Mouse (Mus musculus) lung, embryonic 14.5 days (tissue): Measurements from ENCODE around the gene Syn3. TPM values are rescaled to one million over a fixed set of nuclear protein-coding genes. Genes with fewer than 3 reads are reported as not detected.
A peak's percentile ranks its signal among the peaks of the same experiment; 100 is the strongest.

Experiments used
- ATAC-seq: fragments of 200-750 bp; cut with Nextera tagmentation; 2 replicates; pipeline ENCODE4 v1.8.0; 2017; ENCODE audit warnings: mild to moderate bottlenecking, moderate TSS enrichment, moderate library complexity; ENCODE audit not compliant: insufficient read depth
- DNase-seq: peaks from one replicate; pipeline ENCODE4 v3.0.0-alpha.2; 2015
- H3K27ac ChIP-seq: fragments of 300-500 bp; sonication (generic); 2 replicates; pipeline ENCODE4 v1.5.1; 2014; ENCODE audit warnings: low read depth, mild to moderate bottlenecking, moderate library complexity
- H3K27me3 ChIP-seq: fragments of 300-500 bp; sonication (generic); 2 replicates; pipeline ENCODE4 v1.6.1; 2014; ENCODE audit warnings: low read length, control low read depth; ENCODE audit not compliant: insufficient read depth
- H3K36me3 ChIP-seq: fragments of 300-500 bp; sonication (generic); 2 replicates; pipeline ENCODE4 v1.6.1; 2014; ENCODE audit warnings: control low read depth; ENCODE audit not compliant: insufficient read depth
- H3K4me1 ChIP-seq: fragments of 300-500 bp; sonication (generic); 2 replicates; pipeline ENCODE4 v1.6.1; 2014; ENCODE audit warnings: antibody characterized with exemption, control low read depth; ENCODE audit not compliant: insufficient read depth
- H3K4me2 ChIP-seq: fragments of 300-500 bp; sonication (generic); 2 replicates; pipeline ENCODE4 v1.6.1; 2014; ENCODE audit warnings: mild to moderate bottlenecking
- H3K4me3 ChIP-seq: fragments of 300-500 bp; sonication (generic); 2 replicates; pipeline ENCODE4 v1.5.1; 2014; ENCODE audit warnings: low read depth, low read length
- H3K9ac ChIP-seq: fragments of 300-500 bp; sonication (generic); 2 replicates; pipeline ENCODE4 v1.6.1; 2014
- H3K9me3 ChIP-seq: fragments of 300-500 bp; sonication (generic); 2 replicates; pipeline ENCODE4 v1.6.1; 2016; ENCODE audit warnings: low read depth, low read length, control low read depth
- CTCF ChIP-seq: IDR thresholded peaks from 2 replicates; pipeline ENCODE4 v1.5.1; 2016; ENCODE audit warnings: antibody characterized with exemption, low read depth
- WGBS: fragments of 180-500 bp; shearing (Covaris S2); extraction: QIAGEN DNeasy Blood & Tissue Kit; methylation state at CpG from one replicate; pipeline ENCODE4 v1.1.7; 2014; 5-methylcytosine and 5-hydroxymethylcytosine counted together
- polyA plus RNA-seq: library from polyadenylated mRNA; unstranded; fragments of >200 nt; fragmentation: Nextera tagmentation; extraction: Ambion mirVana; gene quantifications from 2 replicates; pipeline ENCODE4 v1.2.1, GENCODE M21; 2014

Gene Syn3
- polyA plus RNA-seq, 1 experiment from 2014 or later = 2.4 TPM

- H3K4me2 ChIP-seq = no peak overlapping the region
- TF ChIP-seq CTCF = no peak
- DNase-seq = peak; percentile 66
Observed at GRCm38 (mm10) chr10:86376392-86377185, 122.1 kb downstream of the Syn3 start.

GRCm38 (mm10) chr10:86375903-86376302, 122.8 kb downstream of the Syn3 start:
- peak; percentile 77 for DNase-seq
- no peaks in the 10 kb centered on the region for H3K27me3 ChIP-seq
- WGBS = 28% methylated on average over 11 of the region's 11 CpGs
- no peak overlapping the region for H3K9ac ChIP-seq
- no peaks in the 10 kb centered on the region for H3K9me3 ChIP-seq
- peaks cover 4% of the 10 kb centered on the region for H3K4me1 ChIP-seq
- peak; percentile 63 for ATAC-seq
- no peak overlapping the region for H3K27ac ChIP-seq
- no peak overlapping the region for H3K4me3 ChIP-seq
- H3K36me3 ChIP-seq = no peaks in the 10 kb centered on the region
- no peak for TF ChIP-seq CTCF
- no peak overlapping the region for H3K4me2 ChIP-seq

More at GRCm38 (mm10) chr10:86376392-86377185, 122.1 kb downstream of the Syn3 start:
- WGBS = 65% methylated on average over 8 of the region's 8 CpGs
- no peak overlapping the region for H3K9ac ChIP-seq
- H3K27ac ChIP-seq = no peak overlapping the region
- H3K36me3 ChIP-seq = no peaks in the 10 kb centered on the region
- no peaks in the 10 kb centered on the region for H3K27me3 ChIP-seq
- peaks cover 4% of the 10 kb centered on the region for H3K4me1 ChIP-seq
- peak; percentile 85 for ATAC-seq
- no peaks in the 10 kb centered on the region for H3K9me3 ChIP-seq
- H3K4me3 ChIP-seq = no peak overlapping the region

GRCm38 (mm10) chr10:86374061-86374460, 124.6 kb downstream of the Syn3 start:
- peaks cover 11% of the 10 kb centered on the region for H3K4me1 ChIP-seq
- DNase-seq = no peak
- no peak overlapping the region for H3K27ac ChIP-seq
- no peak for TF ChIP-seq CTCF
- H3K4me2 ChIP-seq = no peak overlapping the region
- H3K9me3 ChIP-seq = no peaks in the 10 kb centered on the region
- no peak overlapping the region for H3K9ac ChIP-seq
- ATAC-seq = no peak
- H3K4me3 ChIP-seq = no peak overlapping the region
- no peaks in the 10 kb centered on the region for H3K27me3 ChIP-seq
- 83% methylated on average over 2 of the region's 2 CpGs for WGBS
- H3K36me3 ChIP-seq = no peaks in the 10 kb centered on the region

GRCm38 (mm10) chr10:86371561-86371960, 127.1 kb downstream of the Syn3 start:
- no peak for DNase-seq

GRCm38 (mm10) chr10:86369346-86369745, 129.3 kb downstream of the Syn3 start:
- peak overlapping the region; percentile 8; the same call in 1 of the 2 replicates for H3K4me2 ChIP-seq
- H3K9me3 ChIP-seq = no peaks in the 10 kb centered on the region
- peaks cover 31% of the 10 kb centered on the region for H3K4me1 ChIP-seq
- H3K27ac ChIP-seq = no peak overlapping the region; the same call in 1 of the 2 replicates
- H3K36me3 ChIP-seq = no peaks in the 10 kb centered on the region
- H3K27me3 ChIP-seq = no peaks in the 10 kb centered on the region
- no peak overlapping the region for H3K4me3 ChIP-seq
- no peak for ATAC-seq
- no peak overlapping the region for H3K9ac ChIP-seq
- no peak for TF ChIP-seq CTCF
- no peak for DNase-seq
- 44% methylated on average over 4 of the region's 4 CpGs for WGBS

More at GRCm38 (mm10) chr10:86371561-86371960, 127.1 kb downstream of the Syn3 start:
- no peak overlapping the region for H3K27ac ChIP-seq
- peaks cover 22% of the 10 kb centered on the region for H3K4me1 ChIP-seq
- no peaks in the 10 kb centered on the region for H3K9me3 ChIP-seq
- no peak overlapping the region for H3K4me3 ChIP-seq
- no peak for ATAC-seq
- no peaks in the 10 kb centered on the region for H3K36me3 ChIP-seq
- no peaks in the 10 kb centered on the region for H3K27me3 ChIP-seq
- no peak for TF ChIP-seq CTCF
- no peak overlapping the region for H3K9ac ChIP-seq
- no peak overlapping the region for H3K4me2 ChIP-seq

- Histone ChIP-seq H3K27me3 (no peaks in the 10 kb centered on the region), H3K9me3 (no peaks in the 10 kb centered on the region), H3K9ac (no peak overlapping the region), H3K4me3 (no peak overlapping the region), H3K27ac (no peak overlapping the region), H3K4me2 (peak overlapping the region; percentile 8; the same call in 1 of the 2 replicates), H3K4me1 (peaks cover 36% of the 10 kb centered on the region), H3K36me3 (no peaks in the 10 kb centered on the region)
- no peak for TF ChIP-seq CTCF
- peak; percentile 92 for DNase-seq
- WGBS = 26% methylated on average over 12 of the region's 12 CpGs
- ATAC-seq = peak; percentile 80
Observed at GRCm38 (mm10) chr10:86368811-86369210, 129.9 kb downstream of the Syn3 start.

GRCm38 (mm10) chr10:86367346-86367745, 131.3 kb downstream of the Syn3 start:
- Histone ChIP-seq H3K27ac (no peak overlapping the region), H3K9me3 (no peaks in the 10 kb centered on the region), H3K4me2 (no peak overlapping the region), H3K4me1 (peaks cover 39% of the 10 kb centered on the region), H3K27me3 (no peaks in the 10 kb centered on the region), H3K9ac (no peak overlapping the region), H3K4me3 (no peak overlapping the region), H3K36me3 (no peaks in the 10 kb centered on the region)
- DNase-seq (no peak), ATAC-seq (no peak)
- no peak for TF ChIP-seq CTCF
- 63% methylated on average over 4 of the region's 4 CpGs for WGBS
